Mouse (Mus musculus) myocyte (in vitro differentiated cells): ENCODE data around the gene Pgs1. TPM values are rescaled to one million over a fixed set of nuclear protein-coding genes. Genes with fewer than 3 reads are reported as not detected.

Experiments
- H3K27me3 ChIP-seq: one replicate; pipeline ENCODE4 v1.6.1; 2011; ENCODE audit not compliant: control insufficient read depth, insufficient read depth, insufficient read length
- H3K36me3 ChIP-seq: one replicate; pipeline ENCODE4 v1.6.1; 2011; ENCODE audit not compliant: control insufficient read depth, insufficient read depth
- H3K4me2 ChIP-seq: one replicate; pipeline ENCODE4 v1.6.1; 2011; ENCODE audit warnings: low read depth, control low read depth
- H3K4me3 ChIP-seq: one replicate; pipeline ENCODE4 v1.5.1; 2011; ENCODE audit warnings: mild to moderate bottlenecking, control low read depth, moderate library complexity
- H3K79me2 ChIP-seq: one replicate; pipeline ENCODE4 v1.6.1; 2011; ENCODE audit not compliant: control insufficient read depth, insufficient read depth
- H3ac ChIP-seq: one replicate; pipeline ENCODE4 v1.6.1; 2011; ENCODE audit not compliant: control insufficient read depth, insufficient read length
- CEBPB ChIP-seq: IDR thresholded peaks from 2 replicates; pipeline ENCODE4 v1.6.1; 2011; ENCODE audit warnings: mild to moderate bottlenecking, moderate library complexity; ENCODE audit not compliant: poor library complexity, insufficient read depth, severe bottlenecking
- E2F4 ChIP-seq: IDR thresholded peaks from one replicate; pipeline ENCODE4 v1.6.1; 2011; ENCODE audit warnings: mild to moderate bottlenecking, control low read depth, moderate library complexity; ENCODE audit not compliant: insufficient read depth
- MAX ChIP-seq: IDR thresholded peaks from one replicate; pipeline ENCODE4 v1.6.1; 2011; ENCODE audit warnings: low read depth, mild to moderate bottlenecking, control low read depth
- MYOD1 ChIP-seq, 3 experiments: IDR thresholded peaks; one replicate each; pipeline ENCODE4 v1.6.1; 2011; ENCODE audit warnings: control low read depth in 2 of 3, low read depth in 2 of 3, mild to moderate bottlenecking in 2 of 3, moderate library complexity in 1 of 3; ENCODE audit not compliant: insufficient read length in 2 of 3, control insufficient read depth in 1 of 3
- MYOG ChIP-seq, 3 experiments: IDR thresholded peaks; one replicate each; pipeline ENCODE4 v1.6.1; 2011; ENCODE audit warnings: control low read depth in 2 of 3, low read depth in 2 of 3, mild to moderate bottlenecking in 2 of 3; ENCODE audit not compliant: insufficient read length in 2 of 3, control insufficient read depth in 1 of 3, insufficient read depth in 1 of 3
- POLR2A ChIP-seq: IDR thresholded peaks from one replicate; pipeline ENCODE4 v1.6.1; 2011; ENCODE audit warnings: low read depth, mild to moderate bottlenecking, control low read depth, moderate library complexity; ENCODE audit not compliant: insufficient read length
- POLR2AphosphoS2 ChIP-seq: IDR thresholded peaks from one replicate; pipeline ENCODE4 v1.6.1; 2011; ENCODE audit warnings: low read depth, control low read depth; ENCODE audit not compliant: insufficient read length
- REST ChIP-seq: IDR thresholded peaks from one replicate; pipeline ENCODE4 v1.6.1; 2011; ENCODE audit warnings: mild to moderate bottlenecking, control low read depth, moderate library complexity; ENCODE audit not compliant: insufficient read depth, insufficient read length
- SRF ChIP-seq: IDR thresholded peaks from one replicate; pipeline ENCODE4 v1.6.1; 2011; ENCODE audit warnings: low read depth; ENCODE audit not compliant: control insufficient read depth, insufficient read length
- TCF12 ChIP-seq: IDR thresholded peaks from one replicate; pipeline ENCODE4 v1.6.1; 2011; ENCODE audit warnings: mild to moderate bottlenecking, control low read depth; ENCODE audit not compliant: poor library complexity, insufficient read depth, severe bottlenecking
- TCF3 ChIP-seq: IDR thresholded peaks from one replicate; pipeline ENCODE4 v1.6.1; 2011; ENCODE audit warnings: low read depth, control low read depth; ENCODE audit not compliant: insufficient read length
- USF1 ChIP-seq: IDR thresholded peaks from one replicate; pipeline ENCODE4 v1.6.1; 2011; ENCODE audit warnings: low read depth, mild to moderate bottlenecking, control low read depth, moderate library complexity
- polyA plus RNA-seq: library from polyadenylated mRNA; unstranded; fragments of >200 nt; fragmentation: generic; extraction: Trizol; gene quantifications from one replicate; pipeline ENCODE4 v1.2.1, GENCODE M21; 2012; ENCODE audit warnings: missing spikeins

Pgs1 gene
- polyA plus RNA-seq, 1 experiment, result 61.6 TPM

DNA sequence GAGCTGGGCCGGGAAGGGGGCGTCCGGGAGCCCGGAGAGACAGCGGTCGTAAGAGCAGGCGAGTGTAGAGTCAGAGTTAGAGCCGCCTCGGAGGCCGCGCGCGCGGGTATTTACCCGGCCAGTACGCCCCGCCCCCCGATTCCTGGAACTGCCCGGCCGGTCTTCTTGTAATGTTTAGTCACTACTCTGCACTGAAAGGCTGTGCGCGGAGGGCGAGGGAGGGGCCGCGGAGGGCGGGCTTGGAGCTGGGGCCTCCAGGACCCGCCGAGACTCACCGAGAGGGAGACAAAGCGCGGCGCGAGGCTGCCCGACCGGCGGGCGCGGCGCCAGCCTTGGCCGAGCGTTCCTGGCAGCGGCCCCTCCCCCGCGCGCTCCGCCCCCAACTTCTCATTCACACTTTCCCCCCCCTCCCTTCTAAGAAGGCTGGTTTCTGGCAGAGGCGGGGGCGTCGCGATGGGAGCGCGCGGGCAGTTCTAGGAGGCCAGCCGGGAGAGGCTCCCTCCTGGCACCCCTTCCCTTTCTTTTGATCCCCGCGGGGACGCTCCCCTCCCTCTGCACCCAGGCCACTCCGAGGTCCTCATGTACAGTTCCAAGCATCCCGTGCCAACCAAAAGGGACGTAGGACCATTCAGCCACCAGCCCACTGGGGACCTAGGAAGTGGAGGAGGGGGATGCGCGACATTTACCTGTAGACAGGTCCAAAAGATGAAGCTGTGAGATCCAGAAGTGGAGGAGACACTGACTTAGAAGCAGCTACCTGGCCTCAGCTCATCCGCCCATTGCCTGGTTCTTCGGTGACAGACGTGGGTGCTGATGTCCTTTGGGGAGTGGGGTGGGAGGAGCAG, 16.8 kb upstream of the Pgs1 start:
- Histone ChIP-seq H3K4me2 (peak overlapping the region; percentile 98), H3ac (peak overlapping the region; percentile 71), H3K27me3 (no peaks in the 10 kb centered on the region), H3K36me3 (peaks cover 7% of the 10 kb centered on the region), H3K79me2 (peaks cover 32% of the 10 kb centered on the region), H3K4me3 (peak overlapping the region; percentile 90)
- TF ChIP-seq POLR2AphosphoS2 (peak; percentile 93), E2F4 (no peak), MYOG (IDR thresholded peaks at IDR 0.05; ENCODE audit: control insufficient read depth in 1 of 3, insufficient read depth in 1 of 3, insufficient read length in 2 of 3, low read depth in 2 of 3) (no peak), SRF (no peak), MYOD1 (IDR thresholded peaks at IDR 0.05; ENCODE audit: control insufficient read depth in 1 of 3, insufficient read length in 2 of 3, low read depth in 2 of 3) (peak in 1 of 3 experiments; percentile 13), CEBPB (no peak), POLR2A (peak; percentile 87), TCF3 (no peak), MAX (no peak)

- TF ChIP-seq REST, result no peak
- no peak for TF ChIP-seq TCF12
- TF ChIP-seq POLR2A, result peak; percentile 9
- Histone ChIP-seq H3K79me2 (peaks cover 32% of the 10 kb centered on the region), H3K36me3 (peaks cover 7% of the 10 kb centered on the region), H3ac (peak within 1 kb of the TSS; percentile 71), H3K27me3 (no peaks in the 10 kb centered on the region), H3K4me2 (peak within 1 kb of the TSS; percentile 98), H3K4me3 (peak within 1 kb of the TSS; percentile 90)
These were observed 15.9 kb upstream of the Pgs1 start, which contains the start of gene Socs3 for GRCm38 (mm10) chr11:117969945-117970872. Socs3 (minus strand) TSS chr11:117970047.

GRCm38 (mm10) chr11:117971100-117971499, 15.0 kb upstream of the Pgs1 start:
- Histone ChIP-seq H3ac (no peak overlapping the region), H3K4me3 (no peak overlapping the region), H3K79me2 (peaks cover 26% of the 10 kb centered on the region), H3K36me3 (peaks cover 7% of the 10 kb centered on the region), H3K27me3 (no peaks in the 10 kb centered on the region), H3K4me2 (no peak overlapping the region)
- no peak for TF ChIP-seq TCF3
- no peak for TF ChIP-seq E2F4
- no peak for TF ChIP-seq POLR2AphosphoS2
- no peak for TF ChIP-seq USF1

DNA sequence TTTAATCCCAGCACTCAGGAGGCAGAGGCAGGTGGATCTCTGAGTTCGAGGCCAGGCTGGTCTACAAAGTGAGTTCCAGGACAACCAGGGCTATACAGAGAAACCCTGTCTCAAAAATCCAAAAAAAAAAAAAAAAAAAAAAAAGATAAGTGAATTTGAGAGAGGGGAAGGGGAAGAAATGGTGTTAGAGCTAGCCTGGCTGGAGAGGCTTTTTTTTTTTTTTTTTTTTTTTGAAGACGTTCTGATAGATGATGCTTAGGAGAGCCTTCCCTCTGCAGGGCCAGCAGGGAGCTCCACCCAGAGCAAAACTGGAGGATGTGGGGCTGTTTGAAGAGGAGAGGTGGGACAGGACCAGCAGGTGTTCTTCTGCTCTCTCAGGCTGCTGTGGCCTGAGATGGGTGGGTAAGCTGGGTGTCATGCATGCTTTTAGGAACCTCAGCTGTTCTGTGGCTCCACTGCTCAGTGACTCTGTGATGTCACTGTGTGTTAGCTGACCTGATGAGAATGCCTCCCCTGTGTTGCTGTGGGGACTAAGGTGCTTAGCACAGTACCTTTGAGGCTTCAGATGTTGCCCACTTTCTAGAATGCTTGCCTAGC, 14.3 kb upstream of the Pgs1 start:
- Histone ChIP-seq H3K36me3 (peaks cover 4% of the 10 kb centered on the region), H3K27me3 (no peaks in the 10 kb centered on the region), H3K4me3 (no peak overlapping the region), H3K79me2 (peaks cover 20% of the 10 kb centered on the region), H3ac (no peak overlapping the region), H3K4me2 (no peak overlapping the region)
- TF ChIP-seq MYOD1 (IDR thresholded peaks at IDR 0.05; ENCODE audit: control insufficient read depth in 1 of 3, insufficient read length in 2 of 3, low read depth in 2 of 3) (peak in 1 of 3 experiments; percentile 78), SRF (no peak), POLR2AphosphoS2 (no peak), MAX (no peak), MYOG (IDR thresholded peaks at IDR 0.05; ENCODE audit: control insufficient read depth in 1 of 3, insufficient read depth in 1 of 3, insufficient read length in 2 of 3, low read depth in 2 of 3) (peak in 1 of 3 experiments; percentile 90)
